Mouse (Mus musculus) erythroblast, embryonic 14.5 days (primary cell): ENCODE results near the gene Dennd4c. TPM values are rescaled to one million over a fixed set of nuclear protein-coding genes. Genes with fewer than 3 reads are reported as not detected.

Experiments
- H3K27me3 ChIP-seq: 2 replicates; pipeline ENCODE4 v1.6.1; 2012; ENCODE audit warnings: inconsistent platforms; ENCODE audit not compliant: control insufficient read depth
- H3K36me3 ChIP-seq: 2 replicates; pipeline ENCODE4 v1.6.1; 2012; ENCODE audit warnings: mild to moderate bottlenecking, inconsistent platforms; ENCODE audit not compliant: control insufficient read depth
- H3K4me1 ChIP-seq: 2 replicates; pipeline ENCODE4 v1.6.1; 2012; ENCODE audit warnings: inconsistent platforms; ENCODE audit not compliant: control insufficient read depth
- H3K4me3 ChIP-seq: replicated peaks from 2 replicates; pipeline ENCODE3; 2012; ENCODE audit warnings: moderate library complexity, mild to moderate bottlenecking, inconsistent platforms
- H3K9me3 ChIP-seq: 2 replicates; pipeline ENCODE4 v1.6.1; 2012; ENCODE audit warnings: low read length, inconsistent platforms, mixed read lengths; ENCODE audit not compliant: control insufficient read depth
- GATA1 ChIP-seq: IDR thresholded peaks from 2 replicates; pipeline ENCODE4 v1.6.1; 2012; ENCODE audit warnings: low read length, inconsistent platforms, mixed read lengths
- TAL1 ChIP-seq: IDR thresholded peaks from 3 replicates; pipeline ENCODE4 v1.6.1; 2012; ENCODE audit warnings: low read length, inconsistent platforms, mixed read lengths
- polyA plus RNA-seq: library from polyadenylated mRNA; stranded (reverse); fragments of >175 nt; gene quantifications from 2 replicates; pipeline ENCODE4 v1.2.3, GENCODE M21; 2012

Gene Dennd4c
- polyA plus RNA-seq, 1 experiment: 0.13 TPM

DNA sequence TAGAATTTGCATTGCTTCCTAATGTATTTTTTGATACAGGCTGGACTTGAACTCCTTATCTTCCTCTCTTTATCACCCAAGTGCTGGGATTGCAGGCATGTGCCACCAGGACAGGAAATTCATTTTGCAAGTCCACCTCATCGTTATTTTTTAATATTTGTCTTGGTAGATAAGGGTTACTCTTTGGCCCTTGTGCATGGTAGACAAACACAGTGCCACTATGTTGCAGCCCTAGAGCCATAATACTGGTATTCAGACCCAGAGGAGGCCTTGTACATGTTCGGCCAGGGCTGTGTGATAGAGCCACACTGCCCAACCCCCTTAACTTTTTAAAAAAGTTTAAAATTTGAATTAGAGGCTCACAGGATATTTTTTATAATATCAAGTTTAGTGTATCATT is 98.9 kb downstream of the Dennd4c start:
- H3K4me1 ChIP-seq: no peaks in the 10 kb centered on the region
- no peaks in the 10 kb centered on the region for H3K27me3 ChIP-seq
- H3K36me3 ChIP-seq: peaks cover 54% of the 10 kb centered on the region
- no peaks in the 10 kb centered on the region for H3K9me3 ChIP-seq
- no peak overlapping the region for H3K4me3 ChIP-seq
- no peak for TF ChIP-seq GATA1
- TF ChIP-seq TAL1: no peak

- peaks cover 62% of the 10 kb centered on the region for H3K36me3 ChIP-seq
- H3K4me3 ChIP-seq: no peak overlapping the region
- H3K9me3 ChIP-seq: no peaks in the 10 kb centered on the region
- peaks cover 12% of the 10 kb centered on the region for H3K4me1 ChIP-seq
- H3K27me3 ChIP-seq: no peaks in the 10 kb centered on the region
- TF ChIP-seq TAL1: no peak
- TF ChIP-seq GATA1: no peak
These were observed 103.0 kb downstream of the Dennd4c start for GRCm38 (mm10) chr4:86851331-86851730.

DNA sequence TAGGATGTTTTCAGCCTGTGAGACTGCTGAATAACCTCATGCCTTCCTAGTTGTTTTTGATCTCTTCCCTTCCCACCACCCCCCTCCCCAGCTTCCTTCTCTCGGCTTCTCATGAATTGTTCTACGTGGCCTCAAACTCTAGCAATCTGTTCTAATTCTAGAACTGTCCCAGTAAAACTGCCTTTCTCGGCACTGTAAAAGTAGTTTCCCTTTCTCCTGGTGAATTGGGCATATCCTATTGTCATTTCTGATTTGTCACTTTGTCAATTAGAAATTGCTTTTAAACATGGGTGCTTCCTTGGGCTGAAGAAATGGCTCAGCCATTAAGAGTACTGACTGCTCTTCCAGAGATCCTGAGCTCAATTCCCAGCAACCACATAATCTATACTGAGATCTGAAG is 103.7 kb downstream of the Dennd4c start:
- H3K4me1 ChIP-seq: peaks cover 13% of the 10 kb centered on the region
- no peaks in the 10 kb centered on the region for H3K27me3 ChIP-seq
- peaks cover 62% of the 10 kb centered on the region for H3K36me3 ChIP-seq
- no peak for TF ChIP-seq GATA1
- TF ChIP-seq TAL1: no peak
- H3K9me3 ChIP-seq: no peaks in the 10 kb centered on the region
- H3K4me3 ChIP-seq: no peak overlapping the region

DNA sequence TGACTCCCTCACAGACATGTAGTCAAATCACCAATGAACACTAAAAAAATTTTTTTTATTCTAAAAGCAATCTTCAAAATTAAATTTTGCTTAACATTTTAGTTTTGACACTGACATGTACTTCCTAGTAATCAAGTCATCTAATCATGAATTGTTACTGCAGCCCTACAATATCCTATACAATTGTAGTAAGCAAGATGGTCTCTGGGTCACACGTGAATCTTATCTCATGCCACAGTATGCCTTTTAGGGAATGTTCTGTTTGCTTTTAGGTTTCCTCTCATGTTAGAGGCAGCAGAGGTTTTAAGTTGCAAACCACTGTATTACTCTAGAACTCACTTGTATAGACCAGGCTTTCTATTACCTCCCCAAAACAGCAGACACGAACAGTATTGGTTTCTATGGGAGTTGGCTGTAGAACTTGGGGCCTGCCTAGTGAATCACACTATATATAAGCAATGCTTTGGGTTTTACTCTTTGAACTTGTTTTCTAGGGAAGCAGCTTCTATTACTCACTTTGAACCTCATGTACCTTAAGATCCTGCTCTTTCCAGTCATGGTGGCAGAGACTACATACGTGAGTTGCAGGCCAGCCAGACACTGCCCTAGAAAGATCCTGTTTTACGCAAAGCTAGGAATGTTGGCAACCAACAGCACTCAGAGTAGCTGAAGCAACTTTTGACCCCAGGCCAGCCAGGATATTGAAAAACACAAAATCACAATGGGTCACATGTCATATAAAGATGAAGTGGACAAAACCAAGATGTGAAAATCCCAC is 104.6 kb downstream of the Dennd4c start:
- Histone ChIP-seq H3K9me3 (no peaks in the 10 kb centered on the region), H3K4me1 (peaks cover 18% of the 10 kb centered on the region), H3K4me3 (no peak overlapping the region), H3K27me3 (no peaks in the 10 kb centered on the region), H3K36me3 (peaks cover 56% of the 10 kb centered on the region)
- TF ChIP-seq GATA1 (no peak), TAL1 (no peak)

GRCm38 (mm10) chr4:86856304-86857112 is 108.2 kb downstream of the Dennd4c start:
- Histone ChIP-seq H3K27me3 (no peaks in the 10 kb centered on the region), H3K36me3 (peaks cover 47% of the 10 kb centered on the region)

GRCm38 (mm10) chr4:86857113-86858069 is 109.0 kb downstream of the Dennd4c start, which contains the start of gene Rps6:
Gene Rps6, minus strand, starts transcription at chr4:86857412.
- H3K4me1 ChIP-seq: peaks cover 31% of the 10 kb centered on the region
- TF ChIP-seq TAL1 (no peak), GATA1 (no peak; the same call in 1 of the 2 replicates)
- H3K9me3 ChIP-seq: no peaks in the 10 kb centered on the region
- peaks cover 40% of the 10 kb centered on the region for H3K36me3 ChIP-seq
- no peaks in the 10 kb centered on the region for H3K27me3 ChIP-seq
- H3K4me3 ChIP-seq: peak within 1 kb of the TSS; percentile 99

More at GRCm38 (mm10) chr4:86856304-86857112, 108.2 kb downstream of the Dennd4c start:
- peak overlapping the region; percentile 99 for H3K4me3 ChIP-seq
- no peaks in the 10 kb centered on the region for H3K9me3 ChIP-seq
- TF ChIP-seq TAL1 (no peak), GATA1 (no peak)
- H3K4me1 ChIP-seq: peaks cover 28% of the 10 kb centered on the region

GRCm38 (mm10) chr4:86858070-86858440 is 109.7 kb downstream of the Dennd4c start:
- no peak for TF ChIP-seq GATA1
- no peak for TF ChIP-seq TAL1
- H3K36me3 ChIP-seq: peaks cover 33% of the 10 kb centered on the region
- peaks cover 35% of the 10 kb centered on the region for H3K4me1 ChIP-seq
- H3K27me3 ChIP-seq: no peaks in the 10 kb centered on the region
- no peaks in the 10 kb centered on the region for H3K9me3 ChIP-seq
- H3K4me3 ChIP-seq: peak overlapping the region; percentile 99

GRCm38 (mm10) chr4:86864087-86864486 is 115.7 kb downstream of the Dennd4c start:
- Histone ChIP-seq H3K36me3 (no peaks in the 10 kb centered on the region), H3K4me1 (peaks cover 8% of the 10 kb centered on the region), H3K9me3 (no peaks in the 10 kb centered on the region), H3K4me3 (no peak overlapping the region), H3K27me3 (peaks cover 10% of the 10 kb centered on the region)
- TF ChIP-seq GATA1 (no peak), TAL1 (no peak; the same call in 2 of the 3 replicates)
